Mouse (Mus musculus) ES-Bruce4 (cell line): ENCODE results near the gene Ube2j2. TPM values are rescaled to one million over a fixed set of nuclear protein-coding genes. Genes with fewer than 3 reads are reported as not detected.

ENCODE experiments used
- H3K27ac ChIP-seq: 2 replicates; pipeline ENCODE4 v1.5.1; 2012; ENCODE audit warnings: low read length, inconsistent platforms; ENCODE audit not compliant: insufficient read depth
- H3K27me3 ChIP-seq: 2 replicates; pipeline ENCODE4 v1.6.1; 2012; ENCODE audit warnings: mild to moderate bottlenecking, low read length, inconsistent platforms; ENCODE audit not compliant: control insufficient read depth, poor library complexity, insufficient read depth, severe bottlenecking
- H3K36me3 ChIP-seq: 2 replicates; pipeline ENCODE4 v1.6.1; 2012; ENCODE audit warnings: inconsistent platforms, mild to moderate bottlenecking, low read length, moderate library complexity; ENCODE audit not compliant: control insufficient read depth, poor library complexity, insufficient read depth, severe bottlenecking
- H3K4me1 ChIP-seq: one replicate; pipeline ENCODE4 v1.8.1; 2011; ENCODE audit warnings: low read length; ENCODE audit not compliant: control insufficient read depth, insufficient read depth
- H3K4me3 ChIP-seq: 2 replicates; pipeline ENCODE4 v1.5.1; 2011; ENCODE audit warnings: low read depth, mild to moderate bottlenecking, low read length
- H3K9ac ChIP-seq: 2 replicates; pipeline ENCODE4 v1.6.1; 2012; ENCODE audit warnings: low read depth, mild to moderate bottlenecking, inconsistent platforms; ENCODE audit not compliant: poor library complexity, severe bottlenecking
- H3K9me3 ChIP-seq: replicated peaks from 2 replicates; pipeline ENCODE4 v1.6.1; 2012; ENCODE audit warnings: mild to moderate bottlenecking, low read length, inconsistent platforms; ENCODE audit not compliant: control insufficient read depth, poor library complexity, insufficient read depth, severe bottlenecking
- CTCF ChIP-seq: IDR thresholded peaks from one replicate; pipeline ENCODE4 v1.8.1; 2011; ENCODE audit warnings: low read depth, low read length
- EP300 ChIP-seq: IDR thresholded peaks from 2 replicates; pipeline ENCODE4 v1.6.1; 2011; ENCODE audit warnings: low read depth, low read length; ENCODE audit not compliant: insufficient read depth
- POLR2A ChIP-seq: IDR thresholded peaks from one replicate; pipeline ENCODE4 v1.8.1; 2011; ENCODE audit warnings: low read length; ENCODE audit not compliant: insufficient read depth
- polyA plus RNA-seq: library from polyadenylated mRNA; stranded (reverse); fragments of >200 nt; gene quantifications from 2 replicates; pipeline ENCODE4 v1.2.4, GENCODE M21; 2011; ENCODE audit warnings: low read depth; ENCODE audit not compliant: missing spikeins, insufficient read depth, insufficient read length

Gene Ube2j2
- polyA plus RNA-seq, 1 experiment: 100 TPM

DNA sequence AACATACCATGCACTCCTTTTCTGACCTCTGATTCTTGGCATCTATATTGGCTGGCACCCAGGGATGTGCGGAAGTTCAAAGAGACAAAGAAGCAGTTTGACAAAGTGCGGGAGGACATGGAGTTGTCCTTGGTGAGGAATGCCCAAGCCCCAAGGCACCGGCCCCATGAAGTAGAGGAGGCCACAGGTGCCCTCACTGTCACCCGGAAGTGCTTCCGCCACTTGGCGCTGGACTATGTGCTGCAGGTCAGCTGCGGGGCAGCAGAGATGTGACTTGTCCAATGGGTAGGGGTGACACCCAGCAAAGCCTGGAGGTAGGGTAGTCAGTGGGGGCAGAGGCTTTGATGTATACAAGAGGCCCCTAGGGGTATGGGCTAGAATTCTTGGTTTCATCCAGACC lies 44.3 kb upstream of the Ube2j2 start:
- H3K9me3 ChIP-seq: no peaks in the 10 kb centered on the region
- no peak overlapping the region for H3K27ac ChIP-seq
- no peak for TF ChIP-seq CTCF
- TF ChIP-seq EP300: no peak
- TF ChIP-seq POLR2A: no peak
- no peaks in the 10 kb centered on the region for H3K36me3 ChIP-seq
- no peaks in the 10 kb centered on the region for H3K27me3 ChIP-seq
- no peak overlapping the region for H3K4me3 ChIP-seq
- H3K4me1 ChIP-seq: no peaks in the 10 kb centered on the region
- no peak overlapping the region for H3K9ac ChIP-seq

- TF ChIP-seq EP300 (no peak), POLR2A (no peak), CTCF (no peak)
- no peak overlapping the region for H3K27ac ChIP-seq
- H3K36me3 ChIP-seq: no peaks in the 10 kb centered on the region
- no peaks in the 10 kb centered on the region for H3K27me3 ChIP-seq
- H3K9ac ChIP-seq: no peak overlapping the region
- H3K4me3 ChIP-seq: no peak overlapping the region
- H3K9me3 ChIP-seq: no peaks in the 10 kb centered on the region
- H3K4me1 ChIP-seq: no peaks in the 10 kb centered on the region
Observed at GRCm38 (mm10) chr4:155901205-155901604, 42.4 kb upstream of the Ube2j2 start.

- H3K36me3 ChIP-seq: no peaks in the 10 kb centered on the region
- no peaks in the 10 kb centered on the region for H3K27me3 ChIP-seq
- H3K4me1 ChIP-seq: no peaks in the 10 kb centered on the region
- no peak for TF ChIP-seq CTCF
- TF ChIP-seq POLR2A: no peak
- no peak for TF ChIP-seq EP300
- no peak overlapping the region for H3K27ac ChIP-seq
- H3K4me3 ChIP-seq: no peak overlapping the region
- no peak overlapping the region for H3K9ac ChIP-seq
- no peaks in the 10 kb centered on the region for H3K9me3 ChIP-seq
Observed at GRCm38 (mm10) chr4:155903246-155903645, 40.4 kb upstream of the Ube2j2 start.

GRCm38 (mm10) chr4:155904318-155905102 lies 39.1 kb upstream of the Ube2j2 start:
- Histone ChIP-seq H3K9me3 (no peaks in the 10 kb centered on the region), H3K36me3 (no peaks in the 10 kb centered on the region), H3K4me1 (no peaks in the 10 kb centered on the region), H3K27me3 (no peaks in the 10 kb centered on the region), H3K4me3 (no peak overlapping the region), H3K27ac (no peak overlapping the region), H3K9ac (no peak overlapping the region)
- peak; percentile 60 for TF ChIP-seq CTCF
- no peak for TF ChIP-seq EP300

- Histone ChIP-seq H3K9me3 (no peaks in the 10 kb centered on the region), H3K4me3 (no peak overlapping the region), H3K27ac (no peak overlapping the region), H3K27me3 (no peaks in the 10 kb centered on the region), H3K4me1 (no peaks in the 10 kb centered on the region), H3K9ac (no peak overlapping the region), H3K36me3 (no peaks in the 10 kb centered on the region)
- TF ChIP-seq CTCF (no peak), POLR2A (no peak), EP300 (no peak)
Observed at GRCm38 (mm10) chr4:155905634-155906033, 38.0 kb upstream of the Ube2j2 start.

GRCm38 (mm10) chr4:155906125-155906524 lies 37.5 kb upstream of the Ube2j2 start:
- Histone ChIP-seq H3K9ac (no peak overlapping the region), H3K36me3 (no peaks in the 10 kb centered on the region), H3K9me3 (no peaks in the 10 kb centered on the region), H3K27ac (no peak overlapping the region), H3K27me3 (no peaks in the 10 kb centered on the region), H3K4me3 (no peak overlapping the region), H3K4me1 (no peaks in the 10 kb centered on the region)
- TF ChIP-seq POLR2A (no peak), EP300 (no peak), CTCF (no peak)
